Mouse (Mus musculus) cerebellum, postnatal 10 days (tissue): ENCODE results near the gene Strn4.
A peak's percentile ranks its signal among the peaks of the same experiment; 100 is the strongest.

ENCODE experiments used
- DNase-seq, 2 experiments: peaks; one replicate each; pipeline ENCODE4 v3.0.0; 2021; ENCODE audit warnings: mixed read lengths in 2 of 2

The Strn4 gene

DNA sequence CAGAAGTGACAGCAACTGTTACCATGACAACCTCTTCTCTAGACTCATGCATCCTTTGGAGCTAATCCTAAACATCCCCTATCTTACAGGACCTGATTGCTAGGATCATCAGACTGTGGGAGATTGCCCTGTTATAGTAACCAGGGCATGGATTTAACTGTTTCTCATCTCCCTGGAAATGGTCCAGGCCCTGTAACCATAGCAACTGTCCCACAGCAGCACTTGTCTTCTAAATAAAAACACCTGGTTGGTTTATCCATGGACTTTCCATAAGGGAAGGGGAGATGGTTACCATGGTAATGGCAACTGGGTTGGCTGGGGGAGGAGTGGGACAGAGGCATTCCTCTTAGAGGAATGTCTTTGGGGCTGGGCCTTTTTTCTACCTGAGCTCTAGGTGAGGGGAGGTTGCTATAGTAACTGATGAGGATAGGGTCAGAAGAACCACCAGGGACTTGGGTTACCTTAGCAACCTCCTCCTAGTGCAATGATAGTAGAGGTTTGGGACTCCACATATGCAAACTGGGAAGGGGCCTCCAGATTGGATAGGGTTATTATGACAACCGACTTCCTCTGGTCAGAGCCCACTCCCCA, at the start of gene Strn4:
Gene Strn4 (plus strand): TSS at position 539 of the 591 bp plus-strand sequence.
- peak; percentile 67 to 70 for DNase-seq

- no peak for DNase-seq
Observed at GRCm38 (mm10) chr7:16766443-16766842, 49.2 kb upstream of the Strn4 start.

DNA sequence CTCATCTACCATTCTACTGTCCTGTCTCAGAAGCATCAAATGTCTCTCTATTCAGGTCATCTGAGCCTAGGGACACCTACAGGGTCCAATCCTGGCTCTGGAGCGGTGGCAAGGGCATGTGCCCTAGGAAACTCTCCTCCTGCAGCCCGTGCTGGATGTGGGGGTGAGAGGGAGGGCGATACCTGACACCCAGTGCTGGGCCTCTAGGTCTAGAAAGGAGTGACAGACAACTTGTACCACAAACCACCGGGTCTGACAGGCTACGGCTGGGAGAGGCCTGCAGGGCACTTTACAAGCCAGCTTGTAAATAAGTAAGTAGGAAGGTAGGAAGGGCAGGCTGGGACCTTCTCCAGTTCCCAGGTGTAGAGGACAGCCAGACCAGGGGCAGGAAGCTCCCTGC, 39.8 kb upstream of the Strn4 start:
- no peak for DNase-seq

DNA sequence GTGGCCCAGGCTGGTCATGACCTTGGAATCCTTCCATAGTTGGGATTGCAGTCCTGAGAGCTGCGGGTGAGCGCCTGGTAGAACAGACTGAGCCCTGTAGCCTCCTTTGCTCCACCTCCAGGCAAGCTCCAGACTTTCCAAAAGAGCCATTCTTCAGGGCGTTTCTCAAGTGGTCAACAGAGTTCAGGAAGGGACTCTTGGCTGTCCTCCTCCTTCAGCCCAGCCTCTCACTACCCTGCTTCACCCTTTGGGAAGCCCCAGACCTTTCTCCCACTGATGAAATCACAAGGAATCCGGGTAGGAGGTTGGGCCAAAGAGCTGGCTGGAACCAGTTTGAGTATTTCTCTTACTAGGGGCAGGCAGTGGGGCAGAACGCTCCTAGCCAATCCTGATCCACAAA, 35.6 kb upstream of the Strn4 start:
- no peak for DNase-seq

- peak; percentile 88 to 92 for DNase-seq
Observed at GRCm38 (mm10) chr7:16780825-16781554, 34.7 kb upstream of the Strn4 start, which contains the start of gene Slc1a5. Gene Slc1a5, plus strand, starts transcription at chr7:16781340.

DNA sequence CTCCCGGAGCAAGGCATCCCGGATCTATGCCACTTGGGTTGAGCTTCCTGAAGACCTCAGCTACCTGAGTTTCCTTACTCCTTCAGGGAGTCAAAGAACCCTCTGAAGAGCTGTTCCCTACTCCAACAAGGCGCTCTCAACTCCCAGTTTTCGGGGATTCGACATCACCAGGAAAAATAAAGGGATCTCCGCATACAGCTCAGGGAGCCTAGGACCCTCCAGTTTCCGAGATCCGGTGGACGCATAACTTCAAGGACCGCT, 34.2 kb upstream of the Strn4 start:
- DNase-seq, result no peak

DNA sequence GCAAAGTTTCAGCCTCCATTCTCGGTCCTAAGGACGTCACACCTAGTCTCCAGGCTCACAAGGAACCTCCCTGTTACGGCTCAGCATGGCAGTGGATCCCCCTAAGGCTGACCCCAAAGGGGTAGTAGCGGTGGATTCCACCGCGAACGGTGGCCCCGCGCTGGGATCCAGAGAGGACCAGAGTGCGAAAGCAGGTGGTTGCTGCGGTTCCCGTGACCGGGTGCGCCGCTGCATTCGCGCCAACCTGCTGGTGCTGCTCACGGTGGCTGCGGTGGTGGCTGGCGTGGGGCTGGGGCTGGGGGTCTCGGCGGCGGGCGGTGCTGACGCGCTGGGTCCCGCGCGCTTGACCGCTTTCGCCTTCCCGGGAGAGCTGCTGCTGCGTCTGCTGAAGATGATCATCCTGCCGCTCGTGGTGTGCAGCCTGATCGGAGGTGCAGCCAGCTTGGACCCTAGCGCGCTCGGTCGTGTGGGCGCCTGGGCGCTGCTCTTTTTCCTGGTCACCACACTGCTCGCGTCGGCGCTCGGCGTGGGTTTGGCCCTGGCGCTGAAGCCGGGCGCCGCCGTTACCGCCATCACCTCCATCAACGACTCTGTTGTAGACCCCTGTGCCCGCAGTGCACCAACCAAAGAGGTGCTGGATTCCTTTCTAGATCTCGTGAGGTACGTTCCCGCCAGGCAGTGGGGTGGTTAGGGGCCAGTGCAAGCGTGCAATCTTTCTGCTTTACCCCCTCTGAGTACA, 33.7 kb upstream of the Strn4 start:
- peak; percentile 34 to 44 for DNase-seq

GRCm38 (mm10) chr7:16782555-16783125, 33.0 kb upstream of the Strn4 start:
- no peak for DNase-seq

GRCm38 (mm10) chr7:16783224-16783688, 32.4 kb upstream of the Strn4 start:
- DNase-seq, result no peak

DNA sequence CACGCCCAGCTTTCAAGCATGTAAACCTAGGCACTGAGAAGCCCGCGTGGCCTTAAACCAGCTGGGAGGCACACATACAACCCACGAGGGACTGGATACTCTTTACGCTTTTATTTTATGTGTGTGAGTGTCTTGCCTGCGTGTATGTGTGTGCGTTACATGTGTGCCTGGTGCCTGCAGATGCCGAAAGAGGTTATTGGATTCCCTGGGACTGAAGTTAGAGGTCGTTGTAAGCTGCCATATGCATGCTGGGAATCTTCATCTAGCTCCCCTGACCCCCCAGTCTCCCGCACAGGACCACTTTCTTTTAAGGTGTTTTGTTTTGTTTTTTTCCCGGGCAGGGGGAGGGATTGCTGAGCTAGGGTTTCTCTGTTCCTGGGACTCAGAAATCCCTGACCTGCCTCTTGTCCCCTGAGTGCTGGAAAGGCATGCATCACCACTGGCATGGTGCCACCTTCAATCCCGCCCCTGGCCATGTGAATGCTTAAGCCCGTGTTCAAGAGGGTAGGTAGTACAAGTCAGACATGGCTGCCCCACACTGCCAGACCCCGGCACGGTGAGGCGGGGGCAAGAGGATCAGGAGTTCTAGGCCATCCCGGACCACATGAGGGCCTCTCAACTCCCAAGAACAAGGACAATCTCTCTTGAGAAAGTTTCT, 31.8 kb upstream of the Strn4 start:
- DNase-seq, result peak; percentile 60 to 63

DNA sequence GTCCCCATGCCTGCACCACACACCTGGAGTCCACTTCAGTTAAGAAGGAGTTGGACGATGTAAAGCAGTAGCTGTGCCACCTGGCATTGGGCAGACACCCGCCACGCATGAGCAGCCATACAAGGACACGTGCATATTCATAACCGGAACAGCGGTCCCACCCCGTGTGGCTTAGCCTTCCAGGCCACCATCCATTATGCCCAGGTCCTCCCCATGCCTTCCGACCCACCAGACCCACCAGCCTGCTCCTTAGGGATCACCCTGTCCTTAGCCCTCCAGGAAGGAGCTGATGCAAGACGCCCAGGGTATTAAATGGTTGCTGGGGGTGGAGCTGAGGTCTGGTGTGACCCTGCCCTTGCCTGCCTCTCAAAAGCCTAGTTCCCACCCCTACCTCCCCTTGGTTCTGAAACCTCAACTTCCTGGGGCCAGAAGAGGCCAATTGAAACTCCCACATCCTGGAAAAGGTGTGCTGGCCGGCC, 31.2 kb upstream of the Strn4 start:
- peak; percentile 28 to 44 for DNase-seq

DNA sequence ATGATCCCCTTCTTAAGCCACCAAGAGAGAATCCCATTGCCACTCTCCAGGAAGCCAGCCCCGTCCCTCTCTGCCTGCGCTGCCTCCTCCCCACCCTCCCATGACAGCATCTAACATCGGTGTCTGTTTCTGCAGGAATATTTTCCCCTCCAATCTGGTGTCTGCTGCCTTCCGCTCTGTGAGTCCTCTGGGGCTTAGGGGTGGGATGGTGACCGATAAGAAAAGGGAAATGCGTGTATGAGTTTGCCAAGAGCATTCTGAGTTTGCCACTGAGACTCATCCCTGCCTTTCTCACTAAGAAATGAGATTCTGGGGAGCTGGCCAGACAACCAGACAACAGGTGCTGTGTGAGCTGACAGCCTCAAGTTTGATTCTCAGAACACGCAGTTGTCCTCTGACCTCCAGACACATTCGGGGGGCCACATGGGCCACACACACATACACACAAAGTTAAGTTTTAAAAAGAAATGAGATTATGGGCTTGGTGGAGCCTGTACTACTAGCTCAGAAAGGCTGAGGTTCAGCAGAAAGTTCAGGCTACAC, 30.1 kb upstream of the Strn4 start:
- no peak for DNase-seq

- no peak for DNase-seq
Observed at GRCm38 (mm10) chr7:16792316-16792715, 23.4 kb upstream of the Strn4 start.

GRCm38 (mm10) chr7:16793010-16793725, 22.5 kb upstream of the Strn4 start:
- no peak for DNase-seq

- no peak for DNase-seq
Observed at GRCm38 (mm10) chr7:16794886-16795285, 20.8 kb upstream of the Strn4 start.

DNA sequence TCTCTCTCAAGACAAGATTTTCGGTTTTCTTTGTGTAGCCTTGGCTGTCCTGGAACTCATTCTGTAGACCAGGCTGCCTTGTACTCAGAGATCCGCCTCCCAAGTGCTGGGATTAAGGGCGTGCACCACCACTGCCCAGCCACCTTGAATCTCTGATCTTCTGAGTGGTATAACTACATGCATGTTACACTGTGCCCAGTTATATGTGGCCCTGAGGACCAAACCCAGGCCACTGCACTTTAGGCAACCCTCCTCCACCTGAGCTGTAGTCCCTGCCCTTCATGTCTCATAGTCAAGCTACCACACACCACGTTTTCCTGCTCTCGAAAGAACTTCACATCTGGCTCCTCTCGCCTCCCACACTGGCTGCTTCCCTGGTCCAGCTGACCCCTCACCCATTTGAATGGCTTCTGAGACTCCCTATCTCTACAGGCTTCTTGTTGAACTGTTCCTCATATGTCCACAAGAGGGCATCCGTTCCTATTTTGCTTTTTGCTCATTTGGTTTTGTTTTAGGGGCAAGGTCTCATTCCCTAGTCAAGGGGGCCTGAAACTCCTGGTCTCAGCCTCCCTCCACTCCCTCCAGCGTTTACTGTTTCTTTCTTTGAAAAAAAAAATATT, 11.2 kb upstream of the Strn4 start:
- DNase-seq, result peak; percentile 32 to 51

- DNase-seq, result peak; percentile 37 to 42
Observed at GRCm38 (mm10) chr7:16807936-16808335, 7.8 kb upstream of the Strn4 start.

- no peak for DNase-seq
Observed at GRCm38 (mm10) chr7:16808647-16809046, 7.0 kb upstream of the Strn4 start.

GRCm38 (mm10) chr7:16809739-16810138, 6.0 kb upstream of the Strn4 start:
- peak; percentile 82 to 85 for DNase-seq

DNA sequence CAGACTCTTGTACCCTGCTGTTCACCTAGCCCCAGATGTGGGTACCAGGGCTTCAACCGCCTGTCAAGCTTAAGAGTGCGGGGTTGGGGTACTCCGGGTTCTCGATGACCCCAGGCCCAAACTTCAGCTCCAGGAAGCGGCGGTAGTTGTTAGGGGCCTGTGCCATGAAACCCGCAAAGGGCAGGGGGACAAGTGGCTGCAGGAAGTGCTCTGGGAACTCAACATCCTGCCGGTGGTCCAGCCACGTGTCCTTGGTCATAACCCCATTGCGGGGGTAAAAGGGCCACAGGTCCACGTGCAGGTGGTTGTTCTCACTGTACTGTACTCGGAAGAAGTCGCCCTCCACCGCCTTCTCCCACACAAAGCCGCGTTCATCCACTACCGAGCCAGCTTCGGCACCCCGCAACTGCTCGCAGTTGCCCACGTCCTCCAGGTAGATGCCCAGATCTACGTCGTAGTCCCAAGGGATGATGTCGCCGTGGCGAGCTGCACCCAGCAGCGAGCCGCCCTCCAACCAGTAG, 5.2 kb upstream of the Strn4 start:
- DNase-seq, result no peak
